Mouse (Mus musculus): ENCODE measurements at regions not wholly inside any gene's neighbourhood (a gene's known extent, or its start where the extent isn't known, plus 50 kb on each side); places are given as distances from the start of the nearest gene placed in this dataset.

GRCm38 (mm10) chr11:52541210-52541609, 145.0 kb downstream of the 9530068E07Rik start:
- no peak for DNase-seq (ENCODE audit: low read depth, low spot score)

GRCm38 (mm10) chr11:52551451-52551850, 155.2 kb downstream of the 9530068E07Rik start:
- peak; percentile 4 for DNase-seq (ENCODE audit: low read depth, low spot score)

- DNase-seq (ENCODE audit: low read depth, low spot score), result no peak
Observed at GRCm38 (mm10) chr11:52552860-52553259, 156.6 kb downstream of the 9530068E07Rik start.

- DNase-seq (ENCODE audit: low read depth, low spot score), result no peak
Observed at GRCm38 (mm10) chr11:52557836-52558235, 161.6 kb downstream of the 9530068E07Rik start.

- DNase-seq (ENCODE audit: low read depth, low spot score), result no peak
Observed at GRCm38 (mm10) chr11:52558782-52559181, 162.6 kb downstream of the 9530068E07Rik start.

- peak; percentile 4 for DNase-seq (ENCODE audit: low read depth, low spot score)
Observed at GRCm38 (mm10) chr11:52561281-52561680, 165.1 kb downstream of the 9530068E07Rik start.

GRCm38 (mm10) chr11:52565457-52565856, 169.2 kb downstream of the 9530068E07Rik start:
- DNase-seq (ENCODE audit: low read depth, low spot score), result no peak

GRCm38 (mm10) chr11:52566026-52566425, 169.8 kb downstream of the 9530068E07Rik start:
- DNase-seq (ENCODE audit: low read depth, low spot score), result no peak

GRCm38 (mm10) chr11:52567945-52568687, 171.9 kb downstream of the 9530068E07Rik start:
- no peak for DNase-seq (ENCODE audit: low read depth, low spot score)

- no peak for DNase-seq (ENCODE audit: low read depth, low spot score)
Observed at GRCm38 (mm10) chr11:52568794-52569193, 172.6 kb downstream of the 9530068E07Rik start.

- DNase-seq (ENCODE audit: low read depth, low spot score), result no peak
Observed at GRCm38 (mm10) chr11:52569759-52570158, 173.5 kb downstream of the 9530068E07Rik start.

GRCm38 (mm10) chr11:52578471-52578870, 182.2 kb downstream of the 9530068E07Rik start:
- DNase-seq (ENCODE audit: low read depth, low spot score), result no peak

- no peak for DNase-seq (ENCODE audit: low read depth, low spot score)
Observed at GRCm38 (mm10) chr11:52579764-52580377, 183.6 kb downstream of the 9530068E07Rik start.

- no peak for DNase-seq (ENCODE audit: low read depth, low spot score)
Observed at GRCm38 (mm10) chr11:52591596-52592180, 172.7 kb upstream of the Fstl4 start.

- no peak for DNase-seq (ENCODE audit: low read depth, low spot score)
Observed at GRCm38 (mm10) chr11:52594092-52594491, 170.3 kb upstream of the Fstl4 start.

GRCm38 (mm10) chr11:52601196-52601595, 163.2 kb upstream of the Fstl4 start:
- no peak for DNase-seq (ENCODE audit: low read depth, low spot score)

- no peak for DNase-seq (ENCODE audit: low read depth, low spot score)
Observed at GRCm38 (mm10) chr11:52602061-52602561, 162.3 kb upstream of the Fstl4 start.

GRCm38 (mm10) chr11:52602796-52603195, 161.6 kb upstream of the Fstl4 start:
- no peak for DNase-seq (ENCODE audit: low read depth, low spot score)

GRCm38 (mm10) chr11:52610681-52611165, 153.7 kb upstream of the Fstl4 start:
- no peak for DNase-seq (ENCODE audit: low read depth, low spot score)

- no peak for DNase-seq (ENCODE audit: low read depth, low spot score)
Observed at GRCm38 (mm10) chr11:52615622-52616021, 148.8 kb upstream of the Fstl4 start.

GRCm38 (mm10) chr11:52618646-52619045, 145.8 kb upstream of the Fstl4 start:
- no peak for DNase-seq (ENCODE audit: low read depth, low spot score)

- DNase-seq (ENCODE audit: low read depth, low spot score), result no peak
Observed at GRCm38 (mm10) chr11:52622861-52623260, 141.6 kb upstream of the Fstl4 start.
